Mouse (Mus musculus): ENCODE results near the gene Plcxd1.
"Not testable (repeated sequence)": the region's sequence is repeated elsewhere in the genome, so short reads cannot be mapped to it uniquely, and the experiment has no call there.

Gene Plcxd1

DNA sequence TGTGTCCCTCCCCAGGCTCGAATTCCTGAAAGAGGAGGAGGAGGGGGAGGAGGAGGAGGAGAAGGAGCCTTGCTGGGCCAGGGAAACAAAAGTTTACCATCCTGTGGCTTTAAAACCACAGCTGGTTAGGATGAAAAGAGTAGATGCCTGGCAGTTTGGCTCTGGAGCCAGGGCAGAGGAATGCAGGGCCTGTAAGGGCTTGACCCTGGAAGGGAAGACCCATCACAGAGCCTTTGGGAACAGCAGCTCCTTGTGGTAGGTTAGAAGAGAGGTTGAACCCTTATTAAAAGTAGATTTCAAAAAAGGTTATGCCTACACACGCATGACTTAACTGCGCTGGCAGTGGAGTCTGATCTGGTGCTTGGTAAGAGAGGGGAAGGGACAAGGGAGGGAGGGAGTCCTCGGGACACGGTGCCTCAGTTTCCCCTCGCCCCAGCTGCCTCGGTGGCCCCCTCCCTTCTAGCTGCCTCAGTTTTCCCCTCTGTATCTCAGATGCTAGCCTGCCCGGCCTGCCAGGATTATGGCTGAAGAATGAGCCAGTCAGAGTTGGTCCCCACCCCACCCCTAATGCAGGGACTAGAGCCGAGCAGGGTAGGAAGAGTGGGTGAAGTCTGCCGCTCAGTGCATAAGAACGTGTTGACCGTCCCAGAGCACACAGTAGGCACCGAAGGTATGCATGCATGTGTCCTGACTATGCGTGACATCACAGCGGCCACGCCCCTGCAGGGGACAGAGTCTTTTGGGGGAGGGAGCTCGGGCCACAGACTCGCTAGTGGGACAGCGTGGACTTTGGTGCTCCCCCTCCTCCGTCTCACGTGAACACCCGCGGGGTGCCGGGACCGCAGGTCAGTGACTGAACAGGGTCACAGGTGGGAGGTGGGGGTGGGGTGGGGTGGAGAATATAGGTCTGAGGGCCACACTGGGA lies at the start of gene Plcxd1:
Plcxd1 (plus strand) TSS at position 314 of the 925 bp plus-strand sequence.
- no peak for DNase-seq (ENCODE audit: low spot score)

- DNase-seq (ENCODE audit: low spot score): peak; percentile 65
These were observed 41.9 kb upstream of the Plcxd1 start for GRCm38 (mm10) chr5:110057637-110058408.

DNA sequence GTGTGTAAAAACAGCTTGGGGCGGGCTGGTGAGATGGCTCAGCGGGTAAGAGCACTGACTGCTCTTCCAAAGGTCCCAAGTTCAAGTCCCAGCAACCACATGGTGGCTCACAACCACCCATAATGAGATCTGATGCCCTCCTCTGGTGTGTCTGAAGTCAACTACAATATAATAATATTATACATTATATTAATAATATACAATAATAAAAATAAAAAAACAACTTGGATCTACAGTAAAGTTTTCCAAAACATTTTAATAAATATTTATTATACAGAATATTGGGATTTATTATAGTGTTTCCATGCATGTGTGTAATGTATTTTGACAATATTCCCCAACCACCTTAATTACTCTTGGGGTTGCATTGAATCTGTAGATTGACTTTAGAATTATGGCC lies 27.4 kb upstream of the Plcxd1 start, which contains the start of gene Gm17655:
Gm17655 (minus strand) TSS at position 101 of the 400 bp plus-strand sequence.
- not testable (repeated sequence) for DNase-seq (ENCODE audit: low spot score)

DNA sequence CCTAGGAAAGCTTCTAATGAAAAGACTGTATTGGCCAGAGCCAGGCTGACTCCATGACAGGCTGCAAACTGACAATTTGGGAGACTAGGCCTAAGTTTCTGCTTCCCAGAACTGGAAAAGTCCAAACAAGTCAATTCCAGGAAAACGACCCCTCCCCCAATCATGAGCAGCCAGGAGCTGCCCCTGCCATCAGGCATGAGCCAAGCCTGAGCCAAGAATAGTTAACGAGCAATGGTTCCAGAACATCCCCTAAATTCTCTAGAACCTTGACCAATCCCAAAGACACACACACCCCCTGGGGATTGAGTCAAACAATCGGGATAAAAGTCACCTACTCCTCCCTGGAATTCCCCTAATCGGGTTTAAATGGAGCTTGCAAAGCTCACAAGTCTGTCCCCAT lies 16.8 kb upstream of the Plcxd1 start:
- no peak for DNase-seq (ENCODE audit: low spot score)

- no peak for DNase-seq (ENCODE audit: low spot score)
These were observed 13.5 kb upstream of the Plcxd1 start for GRCm38 (mm10) chr5:110086161-110086866.

GRCm38 (mm10) chr5:110091546-110091945 lies 8.2 kb upstream of the Plcxd1 start:
- DNase-seq (ENCODE audit: low spot score): no peak

DNA sequence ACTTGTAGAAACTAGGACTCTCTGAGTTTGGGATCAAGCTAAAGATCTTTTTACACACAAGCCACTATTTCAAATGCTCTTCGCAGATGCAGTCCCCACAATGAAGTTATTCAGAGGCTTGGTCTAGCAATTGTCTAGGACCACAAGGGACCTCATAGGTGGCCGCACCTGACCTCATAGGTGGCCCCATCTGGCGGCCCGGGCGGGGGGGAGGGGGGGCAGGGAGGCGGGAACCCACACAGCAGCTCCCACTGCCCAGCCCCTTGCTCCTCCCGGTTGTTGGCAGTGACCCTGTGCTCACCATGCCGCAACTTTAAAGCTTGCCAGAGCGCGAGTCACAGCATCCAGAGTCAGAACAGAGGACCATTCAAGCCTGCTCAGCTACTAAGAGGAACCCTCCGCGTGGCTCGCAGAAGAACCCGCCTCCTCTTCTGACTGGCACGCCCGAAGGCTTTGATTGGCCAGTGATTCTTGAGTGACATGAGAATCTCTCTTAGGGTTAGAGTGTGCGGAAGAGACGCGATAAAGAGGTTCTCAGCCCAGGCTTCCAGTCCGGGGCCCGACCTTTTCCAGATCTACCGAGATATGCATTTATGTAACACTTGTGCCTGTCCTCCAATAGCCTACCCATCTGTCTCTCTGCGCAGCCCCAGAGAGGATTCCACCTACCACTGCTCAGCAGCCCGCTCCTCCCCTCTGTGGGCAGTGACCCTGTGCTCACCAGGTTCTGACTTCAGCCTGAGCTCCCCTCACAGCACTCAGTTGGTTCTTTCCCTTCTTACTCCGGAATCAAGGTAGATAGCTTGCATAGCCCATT lies 5.5 kb upstream of the Plcxd1 start, which contains the start of gene Gm35315:
Gm35315 (minus strand) TSS at position 391 of the 817 bp plus-strand sequence.
- peak; percentile 69 for DNase-seq (ENCODE audit: low spot score)

DNA sequence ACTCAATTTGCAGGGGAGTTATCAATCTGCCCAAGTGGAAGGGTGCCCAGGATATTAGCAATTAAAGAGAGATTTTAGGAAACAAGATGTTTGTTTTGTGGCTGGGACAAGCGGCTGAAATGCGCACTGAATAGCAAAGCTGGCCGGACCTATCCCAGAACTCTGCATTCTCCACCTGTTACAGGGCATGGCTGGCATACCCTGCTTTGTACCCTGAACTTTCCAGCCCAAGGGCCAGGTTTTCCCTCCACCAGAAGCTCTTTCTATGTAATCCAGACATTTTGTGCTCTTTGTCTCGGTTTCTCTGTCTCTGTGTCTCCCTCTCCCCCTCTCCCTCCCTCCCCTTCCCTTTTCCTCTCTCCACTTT lies 4.9 kb upstream of the Plcxd1 start:
- DNase-seq (ENCODE audit: low spot score): no peak

- DNase-seq (ENCODE audit: low spot score): no peak
These were observed 735 bp upstream of the Plcxd1 start for GRCm38 (mm10) chr5:110098991-110099477.

DNA sequence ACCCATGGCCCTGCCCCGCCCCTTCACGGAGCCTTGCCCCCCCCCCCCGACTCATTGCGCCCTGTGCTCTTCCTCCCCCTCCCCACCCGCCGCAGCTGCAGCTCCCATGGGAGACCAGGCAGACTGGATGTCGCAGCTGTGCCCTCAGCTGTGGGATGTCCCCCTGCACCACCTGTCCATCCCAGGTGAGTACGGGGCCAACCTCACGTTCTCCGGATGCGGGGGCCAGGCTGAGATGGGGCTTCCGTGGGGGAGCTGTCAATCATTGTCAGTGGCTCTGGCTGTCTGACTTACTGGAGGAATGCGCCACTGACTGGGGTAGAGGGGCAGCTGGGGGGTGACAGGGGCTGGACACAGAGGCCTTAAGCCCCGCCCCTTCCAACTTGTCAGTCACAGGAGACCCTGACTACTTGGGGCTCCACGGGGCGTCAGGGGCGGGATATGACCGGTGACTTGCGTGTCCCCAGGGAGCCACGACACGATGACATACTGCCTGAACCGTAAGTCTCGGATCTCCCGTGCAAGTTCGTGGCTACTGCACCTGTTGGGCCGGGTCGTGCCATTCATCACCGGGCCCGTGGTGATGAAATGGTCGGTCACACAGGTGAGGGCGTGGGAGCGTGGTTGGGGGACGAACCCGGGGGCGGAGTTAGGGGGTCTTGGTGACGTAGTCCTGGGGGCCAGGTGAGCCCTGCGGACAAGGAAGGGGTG lies 1.3 kb downstream of the Plcxd1 start:
- DNase-seq (ENCODE audit: low spot score): no peak

DNA sequence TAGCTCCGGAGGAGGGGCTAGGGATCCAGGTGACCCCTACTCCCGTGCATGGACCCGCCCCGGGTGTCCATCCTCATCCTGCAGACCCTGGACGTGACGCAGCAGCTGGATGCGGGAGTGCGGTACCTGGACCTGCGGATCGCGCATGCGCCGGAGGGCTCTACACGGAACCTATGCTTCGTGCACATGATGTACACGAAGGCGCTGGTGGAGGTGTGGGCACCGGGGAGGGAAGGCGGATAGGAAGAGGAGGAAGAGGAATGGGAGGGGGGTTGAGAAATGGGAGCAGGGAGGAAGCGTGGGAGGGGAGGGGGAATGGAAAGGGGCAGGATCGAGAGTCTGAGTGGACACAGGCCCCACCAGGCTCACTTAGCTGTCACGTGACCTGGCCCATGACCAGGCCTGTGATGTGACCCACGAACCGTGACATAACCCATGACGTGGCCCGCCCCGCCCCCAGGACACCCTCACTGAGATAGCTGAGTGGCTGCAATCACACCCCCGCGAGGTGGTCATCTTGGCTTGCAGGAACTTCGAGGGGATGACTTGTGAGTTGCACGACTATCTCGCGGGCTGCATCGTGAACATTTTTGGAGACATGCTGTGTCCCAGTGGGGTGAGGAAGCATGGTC lies 2.1 kb downstream of the Plcxd1 start:
- DNase-seq (ENCODE audit: low spot score): no peak

DNA sequence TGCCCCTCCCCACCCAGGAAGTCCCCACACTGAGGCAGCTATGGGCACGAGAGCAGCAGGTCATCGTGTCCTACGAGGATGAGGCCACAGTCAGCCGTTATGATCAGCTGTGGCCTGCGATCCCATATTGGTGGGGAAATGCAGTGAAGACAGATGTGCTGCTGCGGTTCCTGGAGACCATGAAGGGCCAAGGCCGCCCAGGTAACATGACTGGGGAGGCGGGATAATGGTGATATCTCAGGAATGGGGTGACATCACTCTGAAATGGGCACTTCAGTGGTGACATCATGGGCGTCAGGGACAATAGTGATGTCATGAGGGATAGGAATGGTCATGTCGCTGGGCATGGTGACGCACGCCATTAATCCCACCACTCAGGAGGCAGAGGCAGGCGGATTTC lies 2.7 kb downstream of the Plcxd1 start:
- DNase-seq (ENCODE audit: low spot score): no peak

- DNase-seq (ENCODE audit: low spot score): no peak
These were observed 3.3 kb downstream of the Plcxd1 start for GRCm38 (mm10) chr5:110102853-110103625.

- DNase-seq (ENCODE audit: low spot score): no peak
These were observed 4.3 kb downstream of the Plcxd1 start for GRCm38 (mm10) chr5:110103901-110104615.

GRCm38 (mm10) chr5:110104616-110105380 lies 5.0 kb downstream of the Plcxd1 start:
- DNase-seq (ENCODE audit: low spot score): no peak

DNA sequence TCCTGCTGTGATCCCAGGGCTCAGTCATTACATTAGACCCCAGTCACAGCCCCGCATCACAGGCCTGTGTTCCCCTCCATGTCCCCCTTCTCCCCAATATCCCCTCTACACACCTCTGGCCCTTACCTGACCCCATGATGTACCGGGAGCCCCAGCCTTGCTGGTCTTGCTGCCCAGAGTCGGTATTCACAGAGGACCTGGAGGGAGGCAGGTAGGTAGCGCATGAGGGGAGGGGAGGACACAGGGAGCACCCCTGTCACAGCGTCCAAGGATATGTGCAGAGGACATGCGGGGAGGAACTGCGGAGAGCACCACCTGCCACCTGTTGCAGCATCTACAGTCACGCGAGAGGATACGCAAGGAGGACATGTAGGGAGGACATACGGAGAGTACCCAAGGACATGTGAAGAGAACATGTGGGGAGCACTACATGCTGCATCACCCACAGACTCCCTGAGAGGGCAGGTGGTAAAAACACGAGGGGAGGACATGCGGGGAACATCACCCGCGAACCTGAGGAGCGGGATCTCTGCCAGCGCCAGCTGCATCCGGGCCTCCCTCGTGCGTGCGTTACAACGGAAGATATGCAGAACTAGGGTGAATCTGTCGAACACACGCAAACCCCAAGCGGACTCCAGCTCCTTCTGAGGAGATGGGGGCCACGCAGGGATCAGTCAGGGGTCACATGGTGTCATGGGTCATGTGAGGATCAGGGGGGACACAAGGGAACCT lies 6.5 kb downstream of the Plcxd1 start:
- no peak for DNase-seq (ENCODE audit: low spot score)

DNA sequence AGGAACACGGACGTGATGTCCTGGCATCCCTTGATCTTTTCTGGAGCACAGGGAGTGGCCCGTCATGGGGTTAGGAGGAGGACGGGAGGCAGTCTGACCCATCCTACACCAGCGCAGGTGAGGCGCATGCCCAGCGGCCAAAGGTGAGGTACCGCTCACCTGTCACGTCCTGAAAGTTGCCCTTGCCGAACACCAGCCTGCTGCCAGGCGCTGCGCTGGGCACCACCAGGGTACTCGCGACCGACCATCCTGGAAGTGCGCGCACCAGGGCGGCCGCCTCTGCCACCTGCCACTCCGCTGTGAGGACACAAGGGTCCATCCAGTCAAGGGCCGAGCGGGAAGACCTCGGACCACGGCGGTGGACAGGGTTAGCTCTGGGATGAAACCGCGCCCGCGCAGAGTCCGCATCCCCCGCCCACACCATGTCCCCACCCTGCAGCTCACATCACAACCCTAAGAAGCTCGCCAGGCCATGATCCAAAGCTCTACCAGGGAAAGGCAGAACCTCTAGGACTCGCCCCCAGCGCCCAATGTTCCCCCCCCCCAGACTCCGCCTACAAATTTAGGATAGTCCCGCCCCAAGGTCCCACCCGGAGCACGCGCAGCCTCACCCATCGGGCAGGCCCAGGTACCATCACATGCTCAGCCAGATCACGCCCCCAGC lies 7.3 kb downstream of the Plcxd1 start:
- DNase-seq (ENCODE audit: low spot score): no peak

Measured in spleen, adult 12 weeks (tissue).